Mouse (Mus musculus) NIH3T3 (cell line): ENCODE results near the gene Acad12.
"Not testable (repeated sequence)": the region's sequence is repeated elsewhere in the genome, so short reads cannot be mapped to it uniquely, and the experiment has no call there.

Experiments
- DNase-seq: peaks from one replicate; pipeline ENCODE4 v3.0.0-alpha.2; 2012; ENCODE audit warnings: low read depth

Gene Acad12

DNA sequence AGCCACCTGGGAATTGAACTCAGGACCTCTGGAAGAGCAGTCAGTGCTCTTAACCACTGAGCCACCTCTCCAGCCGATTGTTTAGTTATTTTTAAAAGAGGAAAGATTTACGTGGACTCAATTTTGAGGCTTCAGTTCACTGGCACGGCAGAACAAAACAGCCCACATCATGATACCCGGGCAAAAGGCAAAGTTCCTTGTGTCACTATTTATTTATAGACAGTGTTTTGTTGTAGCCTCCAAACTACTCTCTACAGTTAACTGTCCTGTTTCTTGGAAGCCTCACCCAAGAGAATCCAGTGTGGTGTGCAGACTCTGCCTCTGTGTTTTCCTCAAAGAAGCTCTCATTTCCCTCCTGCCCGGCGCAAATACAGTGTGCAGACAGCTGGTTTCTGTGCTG lies 6.7 kb downstream of the Acad12 start:
- DNase-seq: no peak

DNA sequence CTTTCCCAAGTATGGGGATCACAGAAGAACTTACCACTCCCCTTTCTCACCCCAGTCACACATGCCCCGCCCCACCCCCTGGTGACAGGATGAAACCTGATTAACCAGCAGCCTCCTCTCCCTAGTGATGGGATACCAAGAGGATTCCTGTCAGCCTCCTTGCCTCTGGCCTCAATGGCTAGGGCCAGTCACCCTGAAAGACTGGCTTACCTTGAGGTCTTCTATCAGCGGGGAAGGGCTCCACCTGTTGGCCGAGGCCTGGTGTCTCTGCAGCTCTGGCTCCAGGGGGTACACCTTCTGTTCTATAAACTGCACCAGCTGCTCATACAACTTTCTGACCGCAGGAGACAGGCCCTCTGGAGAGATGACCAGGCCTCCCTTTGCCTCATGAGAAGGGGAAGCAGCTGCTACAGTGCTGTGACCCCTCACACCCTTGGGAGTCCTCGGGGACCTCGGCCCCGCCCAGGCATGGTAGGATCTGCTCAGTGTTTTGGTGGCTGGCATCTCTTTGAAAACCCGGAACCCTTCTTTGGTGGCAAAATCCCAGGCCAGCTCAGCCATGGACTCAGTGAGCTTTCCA lies 9.1 kb downstream of the Acad12 start:
- not testable (repeated sequence) for DNase-seq

DNA sequence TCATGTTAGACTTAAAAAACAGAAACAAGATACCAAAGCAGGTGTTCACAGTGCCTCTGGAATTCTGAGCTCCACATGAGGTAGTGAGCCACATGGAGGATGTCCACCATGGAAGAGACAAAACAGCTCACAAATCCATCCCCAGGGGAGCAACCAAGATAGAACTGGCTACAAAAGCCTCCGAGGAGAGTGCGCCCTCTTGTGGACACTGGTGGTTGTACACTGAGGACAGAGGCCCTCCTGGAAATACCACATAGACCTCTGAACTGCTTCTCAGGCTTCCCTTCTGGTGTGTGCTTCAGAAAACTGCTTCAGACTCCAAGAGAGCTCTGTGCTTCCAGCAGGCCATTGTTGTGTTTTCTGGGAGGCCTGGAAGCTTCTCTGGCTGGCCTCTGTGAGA lies 12.6 kb downstream of the Acad12 start:
- peak; percentile 88 for DNase-seq

DNA sequence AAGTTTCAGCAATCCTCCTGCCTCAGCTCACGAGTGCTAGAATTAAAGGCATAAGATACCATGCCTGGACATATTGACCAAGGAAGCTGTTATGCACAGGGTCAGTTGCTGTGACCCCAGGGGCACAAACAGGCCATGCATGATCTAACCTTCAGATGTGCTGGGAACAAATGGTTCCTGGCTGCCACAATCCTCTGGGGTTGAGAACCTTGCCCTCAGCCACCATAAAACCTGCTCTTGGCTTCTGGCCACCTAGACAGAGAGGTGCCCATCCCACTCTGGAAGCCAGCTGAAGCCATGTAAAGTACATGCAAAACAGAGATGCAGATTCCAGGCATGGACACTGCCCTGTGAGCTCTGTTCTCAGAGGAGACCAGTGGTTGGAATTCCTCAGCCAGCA lies 14.9 kb downstream of the Acad12 start:
- not testable (repeated sequence) for DNase-seq

DNA sequence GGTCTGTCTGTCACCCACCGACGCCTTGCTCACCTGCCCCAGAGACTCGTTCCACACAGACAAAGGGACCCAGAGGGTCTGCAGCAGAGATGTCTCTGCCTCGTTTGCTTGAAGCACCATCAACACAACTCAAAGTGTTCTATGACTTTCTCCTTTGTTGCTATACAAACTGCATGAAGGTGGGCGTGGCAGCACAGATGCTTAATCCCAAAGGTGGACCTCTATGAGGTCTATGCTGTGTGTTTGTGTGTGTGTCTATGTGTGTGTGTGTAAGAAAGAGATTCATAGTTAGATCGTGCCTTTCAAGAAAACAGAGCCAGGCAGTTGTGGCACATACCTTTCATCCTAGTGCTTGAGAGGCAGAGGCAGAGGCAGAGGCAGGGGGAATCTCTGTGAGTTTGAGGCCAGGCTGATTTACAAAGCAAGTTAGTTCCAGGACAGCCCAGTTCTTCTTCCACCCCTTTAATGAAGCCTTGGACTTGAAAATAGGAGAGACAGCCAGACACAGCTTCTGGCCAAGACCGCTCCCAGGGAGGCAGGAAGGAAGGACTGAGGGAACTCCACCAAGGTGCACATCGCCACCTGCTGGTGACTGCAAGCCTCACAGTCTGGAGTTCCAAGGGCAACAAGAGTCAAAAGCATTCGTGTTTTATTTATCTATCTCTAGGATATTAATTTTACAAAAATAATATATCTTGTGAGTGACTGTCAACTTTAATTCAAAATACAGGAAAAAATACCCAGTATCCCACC lies 17.0 kb downstream of the Acad12 start:
- peak; percentile 96 for DNase-seq

DNA sequence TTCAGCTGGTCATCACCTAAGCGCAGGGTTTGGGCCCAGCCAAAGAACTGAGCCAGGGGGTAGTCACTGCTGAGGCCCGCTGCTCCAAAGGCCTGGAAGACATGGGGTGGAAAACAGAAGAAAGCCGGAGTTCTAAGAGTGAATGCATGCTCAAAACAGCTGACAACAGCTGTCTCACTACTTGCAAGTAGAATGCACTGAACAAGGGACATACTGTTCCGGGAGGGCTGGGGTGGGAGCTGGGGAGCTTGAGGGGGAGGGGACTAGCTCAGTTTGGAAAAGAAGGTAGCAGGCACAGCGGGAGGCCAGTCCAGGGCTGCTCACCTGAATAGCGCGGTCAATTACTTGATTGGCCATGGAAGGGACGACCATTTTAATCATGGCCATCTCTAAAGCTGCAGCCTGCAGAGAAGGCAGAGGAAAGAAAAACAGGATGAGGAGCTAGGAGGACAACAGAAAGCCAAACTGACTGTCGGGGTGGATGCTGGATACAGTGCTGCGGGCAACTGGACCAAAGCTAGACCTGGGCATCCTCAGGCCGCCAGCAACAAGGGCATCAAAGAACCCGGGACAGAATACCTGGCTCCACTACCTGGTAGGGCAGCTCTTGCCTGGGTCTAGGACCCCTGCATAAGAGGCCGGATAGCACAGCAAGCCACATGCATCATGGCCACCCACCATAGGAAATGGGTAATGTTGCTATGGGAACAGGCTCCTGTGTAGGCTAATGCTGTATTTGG lies 19.7 kb downstream of the Acad12 start:
- DNase-seq: no peak

DNA sequence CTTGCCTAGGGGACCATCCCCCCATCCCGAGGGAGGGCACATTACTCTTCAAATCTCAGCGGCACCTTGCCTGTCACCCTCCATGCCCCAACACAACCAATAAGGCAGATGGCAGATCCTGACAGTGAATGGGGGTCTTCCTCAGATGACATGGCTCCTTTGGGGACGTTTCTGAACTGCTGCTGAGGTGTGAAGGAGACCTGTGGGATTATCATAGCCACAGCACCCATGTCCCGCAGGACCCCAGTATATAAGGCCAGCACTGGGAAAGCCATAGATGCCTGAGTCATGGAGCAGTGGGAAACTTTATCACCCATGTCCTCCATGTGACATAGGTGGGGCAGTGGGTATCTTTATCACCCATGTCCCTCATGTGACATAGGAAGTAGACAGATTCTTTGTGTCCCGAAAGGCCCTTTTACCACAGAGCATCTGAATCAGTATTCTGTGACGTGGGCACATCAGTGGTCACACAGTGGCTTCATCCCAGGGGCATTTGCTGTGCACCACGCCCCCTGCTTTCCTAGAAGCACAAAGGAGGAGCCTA lies 20.7 kb downstream of the Acad12 start:
- DNase-seq: no peak

DNA sequence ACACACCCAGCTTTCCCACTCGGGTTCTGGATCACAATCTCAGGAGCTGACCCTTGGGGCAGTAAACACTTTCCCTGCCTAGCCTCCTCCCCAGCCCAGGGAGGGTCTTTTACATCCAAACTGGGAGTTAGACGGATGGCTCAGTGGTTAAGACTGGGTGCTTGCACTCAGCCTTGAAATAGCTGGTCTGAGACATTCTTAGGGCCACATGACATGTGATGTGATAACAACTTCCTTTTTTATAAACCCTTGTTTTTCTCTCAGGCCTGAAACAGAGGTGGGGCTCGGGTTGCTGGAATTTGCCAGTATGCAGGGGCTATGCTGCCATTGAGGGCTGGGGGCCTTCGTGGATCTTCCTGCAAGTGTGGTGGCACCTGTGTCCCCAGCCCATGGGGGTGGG lies 21.4 kb downstream of the Acad12 start:
- no peak for DNase-seq

DNA sequence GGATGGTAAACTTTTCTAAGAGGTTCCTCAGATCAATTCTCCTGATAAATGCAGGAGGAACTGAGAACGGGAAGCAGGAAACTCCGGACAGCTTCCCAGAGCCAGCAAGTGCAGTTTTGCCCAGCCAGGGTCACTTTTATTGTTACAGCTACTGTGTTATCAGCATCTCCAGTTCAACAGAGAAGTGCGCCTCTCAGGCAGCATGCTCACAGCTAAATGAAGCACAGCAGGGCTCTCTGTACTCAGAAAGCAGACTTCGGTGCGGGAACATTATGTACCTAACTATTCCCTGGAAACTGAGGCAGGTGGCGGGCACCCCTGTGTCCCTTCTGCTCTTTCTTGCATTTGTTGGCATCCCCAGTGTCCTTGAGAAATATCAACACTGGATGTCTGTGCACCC lies 22.5 kb downstream of the Acad12 start:
- DNase-seq: no peak

DNA sequence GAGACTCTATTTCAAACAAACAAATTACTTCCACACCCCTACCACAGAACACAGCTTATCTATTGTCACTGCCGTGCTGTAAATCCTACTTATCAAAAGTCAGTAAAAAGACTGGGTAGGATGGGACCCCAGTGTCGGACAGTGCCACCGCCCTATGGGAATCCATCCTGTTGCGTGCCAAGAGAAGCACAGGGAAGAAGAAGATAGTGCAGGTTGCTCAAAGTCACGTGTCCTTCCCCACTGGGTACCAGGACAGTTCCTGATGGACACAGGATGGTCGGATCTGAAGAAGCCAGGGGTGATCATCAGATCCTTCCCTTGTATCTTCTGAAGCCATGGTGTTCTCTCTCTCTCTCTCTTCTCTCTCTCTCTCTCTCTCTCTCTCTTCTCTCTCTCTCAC lies 23.0 kb downstream of the Acad12 start:
- no peak for DNase-seq

DNA sequence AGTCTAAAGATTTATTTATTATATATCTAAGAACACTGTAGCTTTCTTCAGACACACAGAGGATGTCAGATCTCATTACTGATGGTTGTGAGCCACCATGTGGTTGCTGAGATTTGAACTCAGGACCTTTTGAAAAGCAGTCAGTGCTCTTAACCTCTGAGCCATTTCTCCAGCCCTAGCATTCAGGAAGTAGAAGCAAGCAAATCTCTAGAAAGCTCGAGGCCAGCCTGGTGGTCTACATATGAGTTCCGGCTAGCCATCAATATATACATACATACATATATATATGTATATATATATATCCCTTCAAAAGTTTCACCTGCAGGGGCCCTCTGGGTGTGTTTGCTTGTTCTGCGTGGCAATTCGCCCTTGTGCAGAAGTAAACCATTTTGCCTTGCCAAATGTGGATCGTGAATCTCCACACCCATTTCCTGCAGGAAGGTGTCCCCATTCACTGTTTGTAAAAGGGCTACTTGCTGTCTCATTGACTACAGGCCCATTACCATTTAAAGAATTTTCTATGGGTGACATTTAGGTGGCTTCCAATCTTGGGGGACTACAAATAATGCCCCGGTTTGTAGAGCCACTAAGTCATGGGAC lies 23.9 kb downstream of the Acad12 start:
- DNase-seq: no peak

DNA sequence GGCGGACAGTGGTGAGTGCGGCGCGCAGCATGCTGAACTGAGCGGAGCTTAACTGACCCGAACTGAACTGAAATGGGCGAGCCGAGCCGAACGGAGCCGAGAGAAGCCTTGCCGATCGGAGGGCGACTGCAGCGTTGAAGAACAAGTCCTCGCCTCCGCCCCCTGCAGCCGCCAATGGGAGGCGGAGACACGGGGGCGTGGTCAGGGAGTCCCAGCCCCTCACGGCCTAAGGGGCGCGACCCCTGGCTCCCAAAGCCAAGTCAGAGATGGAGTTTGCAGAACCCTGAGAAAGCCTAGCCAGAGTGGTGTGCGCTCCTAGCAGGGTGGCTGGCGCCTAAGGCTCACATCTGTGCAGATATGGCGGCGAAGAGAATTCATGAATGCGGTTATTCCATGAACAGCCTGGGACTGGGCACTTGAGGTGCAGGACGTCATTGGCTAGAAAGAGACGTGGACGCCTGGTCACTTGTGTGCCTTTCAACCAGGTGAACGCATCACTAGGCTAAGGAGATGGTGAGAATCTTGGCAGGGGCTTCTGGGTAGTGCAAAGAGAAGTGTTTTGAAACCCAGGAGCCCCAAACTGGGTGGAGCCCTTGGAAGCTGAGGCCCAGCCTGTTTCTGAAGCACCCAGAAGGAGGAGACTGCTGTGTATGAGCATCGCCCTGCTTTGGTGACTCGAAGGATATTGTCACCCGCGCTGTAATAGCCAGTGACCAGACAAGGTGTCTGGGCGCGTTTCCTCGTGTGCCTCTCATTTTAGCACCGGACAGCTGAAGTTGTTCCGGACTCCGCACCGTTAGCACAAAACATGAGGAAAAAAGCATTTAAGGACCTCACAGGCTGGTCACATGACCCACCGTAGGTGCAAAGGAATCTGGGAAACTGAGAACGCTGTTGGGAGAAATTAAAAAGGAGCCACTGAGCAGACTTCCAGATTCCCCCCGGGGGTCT lies 25.0 kb downstream of the Acad12 start, which contains the start of gene Aldh2:
Aldh2 (minus strand) TSS at position 374 of the 951 bp plus-strand sequence.
- peak; percentile 90 for DNase-seq

DNA sequence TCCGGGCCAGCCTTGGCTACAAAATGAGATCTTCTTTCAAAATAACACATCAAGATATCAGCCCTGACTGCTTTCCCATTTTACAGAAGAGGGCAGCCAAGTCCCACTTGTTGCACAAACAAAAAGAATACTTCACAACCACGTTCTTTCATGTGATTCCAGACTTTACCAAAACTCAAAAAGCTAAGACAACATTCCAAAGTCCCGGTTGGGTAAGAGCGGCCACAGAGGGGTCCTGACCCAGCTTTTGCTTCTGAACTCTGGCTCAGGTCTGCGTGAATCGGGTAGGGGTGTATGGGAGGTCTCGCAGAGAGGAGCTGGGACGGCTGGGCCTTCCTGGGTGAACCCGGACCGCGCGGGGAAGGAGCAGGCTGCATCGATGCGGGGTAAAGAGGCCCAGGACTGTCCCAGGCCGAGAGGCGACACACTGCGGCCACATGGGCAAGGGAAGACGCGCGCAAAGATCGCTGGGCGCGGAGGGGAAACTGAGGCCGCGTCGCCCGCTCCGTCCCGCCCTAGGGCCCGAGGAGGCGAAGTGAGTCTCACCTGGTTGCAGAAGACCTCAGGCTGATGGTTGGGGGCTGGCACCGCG lies 25.8 kb downstream of the Acad12 start:
- peak; percentile 49 for DNase-seq

DNA sequence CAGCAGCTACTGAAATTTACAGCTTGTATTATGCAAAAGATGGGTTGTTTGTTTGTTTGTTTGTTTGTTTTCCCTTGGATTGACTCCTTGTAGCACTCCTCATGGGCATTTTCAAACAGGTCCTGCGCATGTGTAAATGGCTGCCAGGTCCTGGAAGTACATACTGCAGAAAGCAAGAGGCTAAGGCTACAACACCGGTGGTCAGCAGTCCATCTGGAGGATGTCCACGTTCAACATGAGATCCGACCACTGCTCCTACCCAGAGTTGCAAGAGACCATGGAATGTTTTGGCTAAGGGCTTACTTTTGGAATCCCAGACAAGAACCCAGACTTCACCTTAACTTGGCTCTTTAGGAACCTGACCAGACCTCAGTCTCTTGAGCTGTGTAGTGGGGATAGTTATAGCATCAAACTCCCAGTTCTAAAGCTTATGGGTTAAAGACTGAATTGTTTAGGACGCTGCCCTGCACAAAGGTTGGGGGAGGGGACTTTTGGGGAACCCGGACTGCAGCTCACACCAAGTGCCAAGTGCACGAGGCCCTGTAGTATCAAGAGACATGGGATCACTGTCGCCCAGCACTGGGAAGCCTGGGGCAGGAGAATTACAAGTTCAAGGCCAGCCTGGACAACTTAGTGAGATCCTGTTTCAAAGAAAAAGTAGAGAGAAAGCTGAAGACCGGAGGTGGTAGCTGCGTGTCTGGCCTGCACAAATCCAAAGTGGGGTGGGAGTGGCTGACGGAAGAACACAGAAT lies 26.5 kb downstream of the Acad12 start:
- no peak for DNase-seq

DNA sequence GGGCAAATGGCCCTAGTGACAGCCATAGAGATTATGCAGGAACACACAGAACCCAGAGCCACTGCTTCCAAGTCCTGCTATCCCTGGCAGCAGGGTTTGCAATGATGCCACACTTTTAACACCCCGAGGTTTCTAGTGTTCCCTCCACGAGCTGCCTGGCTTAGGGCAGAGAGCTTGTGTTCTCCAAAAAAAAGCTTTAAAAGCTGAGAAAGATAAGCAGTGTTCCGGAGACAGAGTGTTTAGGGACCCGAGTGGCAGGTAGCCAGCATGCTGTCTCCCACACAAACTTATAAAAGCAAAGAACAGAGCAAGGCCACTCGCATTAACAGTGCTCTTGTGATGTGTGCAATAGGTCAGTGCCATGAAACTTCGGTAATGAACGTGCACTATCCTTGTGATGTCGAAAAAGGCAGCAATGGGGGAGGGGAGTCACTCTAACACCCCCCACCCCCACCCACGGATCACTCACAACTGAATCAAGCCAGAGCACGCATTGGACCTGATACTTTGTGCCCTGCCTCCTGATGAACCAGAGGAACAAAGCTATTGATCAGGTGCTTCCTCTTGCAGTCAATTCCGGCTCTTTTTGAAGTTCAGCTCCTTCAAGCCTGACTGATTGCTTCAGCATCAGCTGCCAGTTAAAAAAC lies 27.2 kb downstream of the Acad12 start:
- DNase-seq: no peak

DNA sequence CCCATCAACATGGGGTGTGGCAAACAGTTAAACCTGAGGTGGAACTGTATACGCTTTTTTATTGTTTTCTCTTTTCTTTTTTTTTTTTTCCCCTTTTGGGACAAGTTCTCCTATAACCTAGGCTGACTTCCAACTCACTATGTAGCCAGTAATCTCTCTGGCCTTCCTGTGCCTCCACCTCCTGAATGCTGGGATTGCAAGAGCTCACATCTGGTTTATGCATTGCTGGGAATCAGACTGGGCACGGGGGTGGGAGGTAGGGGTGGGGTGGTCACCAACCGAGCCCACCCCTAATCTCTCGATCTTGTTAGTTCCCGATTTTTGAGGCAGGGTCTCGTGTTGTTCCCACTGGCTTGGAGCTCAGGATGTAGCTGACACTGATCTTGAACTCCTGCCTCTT lies 28.8 kb downstream of the Acad12 start:
- no peak for DNase-seq

DNA sequence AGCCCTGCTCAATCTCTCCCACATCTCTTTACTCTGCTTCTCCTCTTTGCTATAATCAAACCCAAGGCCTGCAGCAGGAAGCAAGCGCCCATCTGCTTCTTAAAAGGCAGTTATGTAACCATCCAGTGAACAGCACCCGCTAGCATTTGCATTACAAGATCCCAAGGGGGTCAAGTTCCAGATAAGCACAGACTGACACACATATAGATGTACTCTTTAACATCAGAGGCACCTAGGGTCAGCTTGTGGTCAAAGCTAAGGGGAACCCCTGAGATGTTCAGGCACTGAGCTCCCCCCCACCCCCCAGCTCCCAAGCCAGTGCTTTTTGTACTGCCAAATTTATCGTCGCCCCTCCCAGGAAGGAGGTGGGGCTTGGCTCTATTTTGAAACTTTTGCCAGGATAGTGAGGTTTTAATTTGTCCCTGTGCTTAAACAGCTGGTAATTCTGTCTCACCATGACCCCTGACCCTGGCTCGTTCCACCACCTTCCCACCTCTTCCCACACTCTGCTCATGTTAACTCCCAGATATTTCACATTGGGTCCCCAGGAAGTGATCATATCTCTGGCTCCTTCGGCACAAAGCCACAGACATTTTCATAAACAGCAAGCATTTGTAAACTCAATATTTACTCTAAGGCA lies 32.2 kb downstream of the Acad12 start:
- peak; percentile 10 for DNase-seq

DNA sequence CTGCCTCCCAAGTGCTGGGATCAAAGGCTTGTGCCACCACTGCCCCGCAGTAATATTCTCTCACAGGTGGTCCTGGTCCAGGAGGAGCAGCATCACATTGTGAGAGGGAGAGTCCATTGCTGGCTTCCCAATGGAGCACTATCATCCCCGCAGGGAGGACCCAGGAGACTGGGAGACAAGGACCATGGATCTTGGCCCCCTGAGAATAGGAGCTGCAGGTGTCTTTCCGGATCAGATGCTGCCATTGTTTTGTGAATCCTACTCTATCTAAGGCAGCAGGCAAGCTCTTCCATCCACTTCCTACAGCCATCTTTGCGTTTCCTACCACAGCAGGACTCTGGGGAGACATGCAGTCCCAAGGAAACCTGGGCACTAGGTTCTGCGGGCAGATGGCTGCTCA lies 33.0 kb downstream of the Acad12 start:
- no peak for DNase-seq

DNA sequence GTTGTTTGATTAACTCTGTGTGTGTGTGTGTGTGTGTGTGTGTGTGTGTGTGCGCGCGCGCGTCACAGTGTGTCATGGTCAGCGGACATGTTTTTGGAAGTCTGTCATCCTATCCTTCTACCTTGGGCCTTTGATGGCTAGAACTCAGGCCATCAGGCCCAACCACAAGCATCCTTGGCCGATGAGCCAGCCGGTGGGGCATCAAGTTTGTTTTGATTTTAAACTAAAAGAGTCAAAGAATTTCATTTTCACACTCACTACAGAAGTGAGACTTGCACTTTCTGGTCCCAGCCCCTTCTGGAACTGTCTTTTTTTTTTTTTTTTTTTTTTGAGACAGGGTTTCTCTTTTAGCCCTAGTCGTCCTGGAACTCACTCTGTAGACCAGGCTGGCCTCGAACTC lies 33.7 kb downstream of the Acad12 start:
- DNase-seq: no peak
